Mouse (Mus musculus): ENCODE measurements around the gene Dnaic2. TPM values are rescaled to one million over a fixed set of nuclear protein-coding genes. Genes with fewer than 3 reads are reported as not detected.

Gene Dnaic2
- polyA plus RNA-seq, 1 experiment from 2014 or later, result 0.14 TPM

- ATAC-seq (replicated peaks; ENCODE audit: low FRiP score, low TSS enrichment, low read depth) (no peak), DNase-seq (ENCODE audit: low spot score) (no peak)
- no peak overlapping the region for H3K27ac ChIP-seq (ENCODE audit: low read depth)
- no peaks in the 10 kb centered on the region for H3K9me3 ChIP-seq (ENCODE audit: control insufficient read depth, low read length)
- 91% methylated on average over 6 of the region's 6 CpGs for WGBS
- no peak overlapping the region for H3K4me3 ChIP-seq (ENCODE audit: low read depth, low read length)
- H3K27me3 ChIP-seq (replicated peaks; ENCODE audit: control insufficient read depth, insufficient read depth, low read length), result no peaks in the 10 kb centered on the region
- H3K36me3 ChIP-seq (ENCODE audit: control insufficient read depth, insufficient read depth, low read length), result no peaks in the 10 kb centered on the region
- no peak overlapping the region for H3K9ac ChIP-seq (ENCODE audit: low read length)
- no peak overlapping the region for H3K4me2 ChIP-seq (ENCODE audit: low read length)
- no peaks in the 10 kb centered on the region for H3K4me1 ChIP-seq (replicated peaks; ENCODE audit: control insufficient read depth, insufficient read depth, low read length)
Observed at GRCm38 (mm10) chr11:114693456-114693855, 33.8 kb upstream of the Dnaic2 start.

- Histone ChIP-seq H3K27me3 (replicated peaks; ENCODE audit: control insufficient read depth, insufficient read depth, low read length) (no peaks in the 10 kb centered on the region), H3K36me3 (ENCODE audit: control insufficient read depth, insufficient read depth, low read length) (no peaks in the 10 kb centered on the region), H3K4me3 (ENCODE audit: low read depth, low read length) (no peak overlapping the region), H3K27ac (ENCODE audit: low read depth) (no peak overlapping the region), H3K4me1 (replicated peaks; ENCODE audit: control insufficient read depth, insufficient read depth, low read length) (no peaks in the 10 kb centered on the region), H3K4me2 (ENCODE audit: low read length) (no peak overlapping the region), H3K9me3 (ENCODE audit: control insufficient read depth, low read length) (no peaks in the 10 kb centered on the region), H3K9ac (ENCODE audit: low read length) (no peak overlapping the region)
- DNase-seq (ENCODE audit: low spot score) (no peak), ATAC-seq (replicated peaks; ENCODE audit: low FRiP score, low TSS enrichment, low read depth) (no peak)
- WGBS, result 73% methylated on average over 2 of the region's 2 CpGs
Observed at GRCm38 (mm10) chr11:114694451-114694850, 32.8 kb upstream of the Dnaic2 start.

DNA sequence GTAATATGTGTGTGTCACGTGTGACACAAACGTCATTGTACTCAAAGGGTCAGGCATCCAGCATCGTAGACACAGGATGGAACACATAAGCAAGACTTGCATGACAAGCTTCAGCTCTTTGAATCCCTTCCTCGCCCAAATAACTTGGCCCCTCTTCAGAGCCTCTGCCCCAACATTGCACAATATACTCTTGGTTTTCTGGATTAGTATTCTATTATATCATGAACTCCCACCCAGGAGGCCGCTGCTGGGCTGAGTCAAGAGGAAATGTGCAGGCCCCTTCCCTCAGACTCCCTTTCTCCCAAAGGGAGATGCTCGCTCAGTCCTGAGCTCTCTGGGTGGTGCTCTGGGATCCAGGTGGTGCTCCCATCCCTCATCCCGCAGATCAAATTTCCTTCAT lies 28.7 kb upstream of the Dnaic2 start:
- Histone ChIP-seq H3K9me3 (ENCODE audit: control insufficient read depth, low read length) (no peaks in the 10 kb centered on the region), H3K27ac (ENCODE audit: low read depth) (no peak overlapping the region), H3K4me2 (ENCODE audit: low read length) (no peak overlapping the region), H3K36me3 (ENCODE audit: control insufficient read depth, insufficient read depth, low read length) (no peaks in the 10 kb centered on the region), H3K9ac (ENCODE audit: low read length) (no peak overlapping the region), H3K4me3 (ENCODE audit: low read depth, low read length) (no peak overlapping the region), H3K4me1 (replicated peaks; ENCODE audit: control insufficient read depth, insufficient read depth, low read length) (no peaks in the 10 kb centered on the region), H3K27me3 (replicated peaks; ENCODE audit: control insufficient read depth, insufficient read depth, low read length) (no peaks in the 10 kb centered on the region)
- 92% methylated on average over 7 of the region's 7 CpGs for WGBS
- ATAC-seq (replicated peaks; ENCODE audit: low FRiP score, low TSS enrichment, low read depth) (no peak), DNase-seq (ENCODE audit: low spot score) (no peak)

GRCm38 (mm10) chr11:114699511-114699910 lies 27.7 kb upstream of the Dnaic2 start:
- Histone ChIP-seq H3K9ac (ENCODE audit: low read length) (no peak overlapping the region), H3K4me1 (replicated peaks; ENCODE audit: control insufficient read depth, insufficient read depth, low read length) (no peaks in the 10 kb centered on the region), H3K27me3 (replicated peaks; ENCODE audit: control insufficient read depth, insufficient read depth, low read length) (no peaks in the 10 kb centered on the region), H3K36me3 (ENCODE audit: control insufficient read depth, insufficient read depth, low read length) (no peaks in the 10 kb centered on the region), H3K9me3 (ENCODE audit: control insufficient read depth, low read length) (no peaks in the 10 kb centered on the region), H3K4me2 (ENCODE audit: low read length) (no peak overlapping the region), H3K4me3 (ENCODE audit: low read depth, low read length) (no peak overlapping the region), H3K27ac (ENCODE audit: low read depth) (no peak overlapping the region)
- DNase-seq (ENCODE audit: low spot score) (no peak), ATAC-seq (replicated peaks; ENCODE audit: low FRiP score, low TSS enrichment, low read depth) (no peak)
- 75% methylated on average over 12 of the region's 12 CpGs for whole genome bisulfite sequencing

GRCm38 (mm10) chr11:114702311-114702995 lies 24.8 kb upstream of the Dnaic2 start:
- no peak for ATAC-seq (replicated peaks; ENCODE audit: low FRiP score, low TSS enrichment, low read depth)
- WGBS, result 87% methylated on average over 15 of the region's 15 CpGs
- no peak for DNase-seq (ENCODE audit: low spot score)
- H3K9me3 ChIP-seq (ENCODE audit: control insufficient read depth, low read length), result no peaks in the 10 kb centered on the region
- no peak overlapping the region for H3K27ac ChIP-seq (ENCODE audit: low read depth)
- no peak overlapping the region for H3K4me3 ChIP-seq (ENCODE audit: low read depth, low read length)
- H3K9ac ChIP-seq (ENCODE audit: low read length), result no peak overlapping the region
- H3K36me3 ChIP-seq (ENCODE audit: control insufficient read depth, insufficient read depth, low read length), result no peaks in the 10 kb centered on the region
- no peaks in the 10 kb centered on the region for H3K27me3 ChIP-seq (replicated peaks; ENCODE audit: control insufficient read depth, insufficient read depth, low read length)
- H3K4me1 ChIP-seq (replicated peaks; ENCODE audit: control insufficient read depth, insufficient read depth, low read length), result no peaks in the 10 kb centered on the region
- no peak overlapping the region for H3K4me2 ChIP-seq (ENCODE audit: low read length)

GRCm38 (mm10) chr11:114702996-114703361 lies 24.2 kb upstream of the Dnaic2 start:
- no peaks in the 10 kb centered on the region for H3K27me3 ChIP-seq (replicated peaks; ENCODE audit: control insufficient read depth, insufficient read depth, low read length)
- H3K36me3 ChIP-seq (ENCODE audit: control insufficient read depth, insufficient read depth, low read length), result no peaks in the 10 kb centered on the region
- no peak overlapping the region for H3K4me3 ChIP-seq (ENCODE audit: low read depth, low read length)
- DNase-seq (ENCODE audit: low spot score) (no peak), ATAC-seq (replicated peaks; ENCODE audit: low FRiP score, low TSS enrichment, low read depth) (no peak)
- no peak overlapping the region for H3K27ac ChIP-seq (ENCODE audit: low read depth)
- no peaks in the 10 kb centered on the region for H3K4me1 ChIP-seq (replicated peaks; ENCODE audit: control insufficient read depth, insufficient read depth, low read length)
- no peaks in the 10 kb centered on the region for H3K9me3 ChIP-seq (ENCODE audit: control insufficient read depth, low read length)
- WGBS, result 79% methylated on average over 6 of the region's 6 CpGs
- H3K4me2 ChIP-seq (ENCODE audit: low read length), result no peak overlapping the region
- no peak overlapping the region for H3K9ac ChIP-seq (ENCODE audit: low read length)

- H3K9ac ChIP-seq (ENCODE audit: low read length), result no peak overlapping the region
- no peaks in the 10 kb centered on the region for H3K36me3 ChIP-seq (ENCODE audit: control insufficient read depth, insufficient read depth, low read length)
- no peaks in the 10 kb centered on the region for H3K4me1 ChIP-seq (replicated peaks; ENCODE audit: control insufficient read depth, insufficient read depth, low read length)
- H3K4me2 ChIP-seq (ENCODE audit: low read length), result no peak overlapping the region
- H3K27ac ChIP-seq (ENCODE audit: low read depth), result no peak overlapping the region
- ATAC-seq (replicated peaks; ENCODE audit: low FRiP score, low TSS enrichment, low read depth), result no peak
- H3K27me3 ChIP-seq (replicated peaks; ENCODE audit: control insufficient read depth, insufficient read depth, low read length), result no peaks in the 10 kb centered on the region
- 67% methylated on average over 22 of the region's 22 CpGs for WGBS
- no peak overlapping the region for H3K4me3 ChIP-seq (ENCODE audit: low read depth, low read length)
- DNase-seq (ENCODE audit: low spot score), result no peak
- H3K9me3 ChIP-seq (ENCODE audit: control insufficient read depth, low read length), result no peaks in the 10 kb centered on the region
Observed at GRCm38 (mm10) chr11:114704071-114704913, 22.9 kb upstream of the Dnaic2 start.

DNA sequence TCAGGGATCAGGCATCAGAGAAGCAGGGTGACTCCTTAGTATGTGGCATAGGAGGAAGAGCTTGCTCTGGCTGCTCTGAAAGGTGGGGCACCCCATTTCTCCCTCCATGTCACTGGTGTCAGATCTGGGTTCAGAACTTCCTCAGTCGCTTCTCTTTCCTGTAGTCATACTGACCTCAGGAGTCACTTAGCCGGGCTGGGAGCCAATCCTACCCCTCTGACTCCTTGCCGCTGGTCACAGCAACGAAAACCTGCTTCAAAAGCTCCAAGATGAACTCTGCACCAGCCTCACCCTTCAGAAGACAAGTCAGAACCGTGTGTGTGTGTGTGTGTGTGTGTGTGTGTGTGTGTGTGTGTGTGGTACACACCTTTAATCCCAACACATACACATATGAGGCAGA lies 20.9 kb upstream of the Dnaic2 start:
- no peaks in the 10 kb centered on the region for H3K4me1 ChIP-seq (replicated peaks; ENCODE audit: control insufficient read depth, insufficient read depth, low read length)
- H3K4me2 ChIP-seq (ENCODE audit: low read length), result no peak overlapping the region
- H3K36me3 ChIP-seq (ENCODE audit: control insufficient read depth, insufficient read depth, low read length), result no peaks in the 10 kb centered on the region
- WGBS, result 81% methylated on average over 5 of the region's 5 CpGs
- DNase-seq (ENCODE audit: low spot score), result no peak
- no peak overlapping the region for H3K27ac ChIP-seq (ENCODE audit: low read depth)
- H3K9ac ChIP-seq (ENCODE audit: low read length), result no peak overlapping the region
- H3K27me3 ChIP-seq (replicated peaks; ENCODE audit: control insufficient read depth, insufficient read depth, low read length), result no peaks in the 10 kb centered on the region
- no peak overlapping the region for H3K4me3 ChIP-seq (ENCODE audit: low read depth, low read length)
- no peaks in the 10 kb centered on the region for H3K9me3 ChIP-seq (ENCODE audit: control insufficient read depth, low read length)
- ATAC-seq (replicated peaks; ENCODE audit: low FRiP score, low TSS enrichment, low read depth), result no peak

GRCm38 (mm10) chr11:114711393-114711792 lies 15.8 kb upstream of the Dnaic2 start:
- no peak overlapping the region for H3K9ac ChIP-seq (ENCODE audit: low read length)
- no peak overlapping the region for H3K27ac ChIP-seq (ENCODE audit: low read depth)
- no peak for ATAC-seq (replicated peaks; ENCODE audit: low FRiP score, low TSS enrichment, low read depth)
- no peaks in the 10 kb centered on the region for H3K27me3 ChIP-seq (replicated peaks; ENCODE audit: control insufficient read depth, insufficient read depth, low read length)
- H3K36me3 ChIP-seq (ENCODE audit: control insufficient read depth, insufficient read depth, low read length), result no peaks in the 10 kb centered on the region
- H3K4me2 ChIP-seq (ENCODE audit: low read length), result no peak overlapping the region
- H3K4me3 ChIP-seq (ENCODE audit: low read depth, low read length), result no peak overlapping the region
- DNase-seq (ENCODE audit: low spot score), result no peak
- H3K4me1 ChIP-seq (replicated peaks; ENCODE audit: control insufficient read depth, insufficient read depth, low read length), result no peaks in the 10 kb centered on the region
- WGBS, result 87% methylated on average over 3 of the region's 3 CpGs
- no peaks in the 10 kb centered on the region for H3K9me3 ChIP-seq (ENCODE audit: control insufficient read depth, low read length)

Measured in intestine, embryonic 14.5 days (tissue).